Mouse (Mus musculus): ENCODE data around the gene Polh. TPM values are rescaled to one million over a fixed set of nuclear protein-coding genes. Genes with fewer than 3 reads are reported as not detected.
A peak's percentile ranks its signal among the peaks of the same experiment; 100 is the strongest.

The Polh gene
- 0.24 and 0.27 TPM in 2 replicates for polyA plus RNA-seq (2012)

- no peak for TF ChIP-seq TAL1 (IDR thresholded peaks at IDR 0.05; ENCODE audit: low read length)
- peak; percentile 93 for TF ChIP-seq GATA1 (IDR thresholded peaks at IDR 0.05; ENCODE audit: low read length)
- Histone ChIP-seq H3K9me3 (ENCODE audit: control insufficient read depth, low read length) (no peaks in the 10 kb centered on the region), H3K4me1 (ENCODE audit: control insufficient read depth) (peaks cover 46% of the 10 kb centered on the region), H3K4me3 (replicated peaks) (peak within 1 kb of the TSS; percentile 95), H3K36me3 (ENCODE audit: control insufficient read depth) (peaks cover 64% of the 10 kb centered on the region), H3K27me3 (ENCODE audit: control insufficient read depth) (no peaks in the 10 kb centered on the region)
Measured at GRCm38 (mm10) chr17:46202421-46203071, at the start of gene Polh, which contains the start of gene Xpo5. Gene Polh (minus strand): TSS chr17:46202645. Gene Xpo5 (plus strand): TSS chr17:46202782.

GRCm38 (mm10) chr17:46251174-46251573 is 48.7 kb upstream of the Polh start:
- Histone ChIP-seq H3K27me3 (ENCODE audit: control insufficient read depth) (peaks cover 34% of the 10 kb centered on the region), H3K4me1 (ENCODE audit: control insufficient read depth) (peaks cover 53% of the 10 kb centered on the region), H3K4me3 (replicated peaks) (no peak overlapping the region), H3K36me3 (ENCODE audit: control insufficient read depth) (peaks cover 50% of the 10 kb centered on the region), H3K9me3 (ENCODE audit: control insufficient read depth, low read length) (no peaks in the 10 kb centered on the region; the same call in 1 of the 2 replicates)
- TF ChIP-seq TAL1 (IDR thresholded peaks at IDR 0.05; ENCODE audit: low read length) (no peak), GATA1 (IDR thresholded peaks at IDR 0.05; ENCODE audit: low read length) (no peak)

DNA sequence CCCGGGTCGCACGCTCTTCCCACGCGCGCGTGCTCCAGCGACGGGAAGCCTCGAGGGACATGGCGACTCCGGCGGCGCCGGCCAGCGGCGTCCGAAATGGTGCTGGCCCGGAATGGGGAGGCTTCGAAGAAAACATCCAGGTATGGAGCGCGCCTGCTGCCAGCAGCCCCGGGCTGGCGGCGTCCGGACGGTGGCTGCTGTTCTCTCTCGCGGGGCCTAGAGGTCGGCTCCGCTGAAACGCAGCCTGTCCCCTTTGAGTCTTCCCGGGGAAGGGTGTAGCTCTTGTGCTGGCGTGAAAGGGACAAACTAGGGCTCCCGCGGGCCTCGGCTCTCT is 45.7 kb upstream of the Polh start:
- Histone ChIP-seq H3K4me1 (ENCODE audit: control insufficient read depth) (peaks cover 46% of the 10 kb centered on the region), H3K9me3 (ENCODE audit: control insufficient read depth, low read length) (no peaks in the 10 kb centered on the region), H3K27me3 (ENCODE audit: control insufficient read depth) (peaks cover 4% of the 10 kb centered on the region), H3K4me3 (replicated peaks) (peak overlapping the region; percentile 67), H3K36me3 (ENCODE audit: control insufficient read depth) (peaks cover 81% of the 10 kb centered on the region)
- TF ChIP-seq TAL1 (IDR thresholded peaks at IDR 0.05; ENCODE audit: low read length) (no peak), GATA1 (IDR thresholded peaks at IDR 0.05; ENCODE audit: low read length) (no peak)

GRCm38 (mm10) chr17:46247512-46248188 is 45.2 kb upstream of the Polh start, which contains the start of the genes Polr1c and Yipf3:
Gene Polr1c (minus strand): TSS chr17:46248054.
Gene Yipf3 (plus strand): TSS chr17:46248080.
- Histone ChIP-seq H3K36me3 (ENCODE audit: control insufficient read depth) (peaks cover 84% of the 10 kb centered on the region), H3K4me3 (replicated peaks) (peak within 1 kb of the TSS; percentile 67), H3K4me1 (ENCODE audit: control insufficient read depth) (peaks cover 41% of the 10 kb centered on the region), H3K9me3 (ENCODE audit: control insufficient read depth, low read length) (no peaks in the 10 kb centered on the region), H3K27me3 (ENCODE audit: control insufficient read depth) (no peaks in the 10 kb centered on the region)
- TF ChIP-seq TAL1 (IDR thresholded peaks at IDR 0.05; ENCODE audit: low read length) (no peak), GATA1 (IDR thresholded peaks at IDR 0.05; ENCODE audit: low read length) (no peak)

- H3K9me3 ChIP-seq (ENCODE audit: control insufficient read depth, low read length), result no peaks in the 10 kb centered on the region
- peaks cover 81% of the 10 kb centered on the region for H3K36me3 ChIP-seq (ENCODE audit: control insufficient read depth)
- no peak overlapping the region for H3K4me3 ChIP-seq (replicated peaks)
- no peaks in the 10 kb centered on the region for H3K27me3 ChIP-seq (ENCODE audit: control insufficient read depth)
- peaks cover 34% of the 10 kb centered on the region for H3K4me1 ChIP-seq (ENCODE audit: control insufficient read depth)
- no peak for TF ChIP-seq GATA1 (IDR thresholded peaks at IDR 0.05; ENCODE audit: low read length)
- no peak for TF ChIP-seq TAL1 (IDR thresholded peaks at IDR 0.05; ENCODE audit: low read length)
Measured at GRCm38 (mm10) chr17:46244579-46244978, 42.1 kb upstream of the Polh start.

GRCm38 (mm10) chr17:46243624-46244023 is 41.2 kb upstream of the Polh start:
- Histone ChIP-seq H3K4me3 (replicated peaks) (no peak overlapping the region), H3K27me3 (ENCODE audit: control insufficient read depth) (no peaks in the 10 kb centered on the region), H3K9me3 (ENCODE audit: control insufficient read depth, low read length) (no peaks in the 10 kb centered on the region), H3K36me3 (ENCODE audit: control insufficient read depth) (peaks cover 81% of the 10 kb centered on the region), H3K4me1 (ENCODE audit: control insufficient read depth) (peaks cover 25% of the 10 kb centered on the region)
- no peak for TF ChIP-seq GATA1 (IDR thresholded peaks at IDR 0.05; ENCODE audit: low read length)
- TF ChIP-seq TAL1 (IDR thresholded peaks at IDR 0.05; ENCODE audit: low read length), result no peak

- H3K4me1 ChIP-seq (ENCODE audit: control insufficient read depth), result peaks cover 23% of the 10 kb centered on the region
- no peak overlapping the region for H3K4me3 ChIP-seq (replicated peaks)
- H3K36me3 ChIP-seq (ENCODE audit: control insufficient read depth), result peaks cover 87% of the 10 kb centered on the region
Measured at GRCm38 (mm10) chr17:46242993-46243392, 40.5 kb upstream of the Polh start.

DNA sequence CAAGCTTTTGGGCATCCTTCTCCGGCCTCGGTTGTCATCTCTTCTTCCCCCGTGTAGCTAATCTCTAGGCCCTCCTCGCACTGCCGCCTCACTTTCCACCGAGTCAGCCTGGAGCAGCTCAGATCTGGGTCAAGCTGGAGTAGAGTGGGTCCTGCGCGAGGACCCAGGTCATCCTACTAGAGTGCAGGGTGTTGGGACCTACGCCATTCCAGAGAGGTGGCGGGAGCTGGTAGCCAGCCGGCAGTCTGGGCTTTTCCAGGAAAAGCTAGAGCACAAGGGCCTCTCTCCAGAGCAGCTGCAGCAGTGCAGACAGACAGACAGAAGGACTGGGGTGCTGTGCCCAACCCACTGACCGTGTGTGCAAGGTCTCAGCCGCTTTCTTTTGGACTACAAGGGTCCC is 39.8 kb upstream of the Polh start:
- peaks cover 93% of the 10 kb centered on the region for H3K36me3 ChIP-seq (ENCODE audit: control insufficient read depth)
- peaks cover 24% of the 10 kb centered on the region for H3K4me1 ChIP-seq (ENCODE audit: control insufficient read depth)
- H3K27me3 ChIP-seq (ENCODE audit: control insufficient read depth), result no peaks in the 10 kb centered on the region
- TF ChIP-seq GATA1 (IDR thresholded peaks at IDR 0.05; ENCODE audit: low read length) (no peak), TAL1 (IDR thresholded peaks at IDR 0.05; ENCODE audit: low read length) (no peak)
- H3K4me3 ChIP-seq (replicated peaks), result no peak overlapping the region
- H3K9me3 ChIP-seq (ENCODE audit: control insufficient read depth, low read length), result no peaks in the 10 kb centered on the region

More at GRCm38 (mm10) chr17:46242993-46243392, 40.5 kb upstream of the Polh start:
- TF ChIP-seq TAL1 (IDR thresholded peaks at IDR 0.05; ENCODE audit: low read length), result no peak
- no peak for TF ChIP-seq GATA1 (IDR thresholded peaks at IDR 0.05; ENCODE audit: low read length)
- H3K9me3 ChIP-seq (ENCODE audit: control insufficient read depth, low read length), result no peaks in the 10 kb centered on the region
- H3K27me3 ChIP-seq (ENCODE audit: control insufficient read depth), result no peaks in the 10 kb centered on the region

DNA sequence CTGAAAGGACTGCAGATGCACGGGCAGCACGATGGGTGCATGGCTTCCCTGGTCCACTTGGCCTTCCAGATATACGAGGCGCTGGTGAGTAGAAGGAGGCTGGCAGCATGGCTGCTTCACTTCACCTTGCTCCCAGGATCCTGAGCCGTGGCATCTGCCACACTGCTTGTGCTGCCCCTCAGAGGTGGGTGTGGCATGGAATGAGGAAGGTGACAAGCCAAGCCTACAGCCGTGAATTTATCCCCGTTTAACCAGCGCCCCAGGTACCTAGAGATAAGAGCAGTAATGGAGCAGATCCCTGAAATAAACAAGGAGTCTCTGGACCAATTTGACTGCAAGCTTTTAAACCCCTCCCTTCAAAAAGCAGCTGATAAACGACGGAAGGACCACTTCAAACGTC is 39.0 kb upstream of the Polh start:
- Histone ChIP-seq H3K9me3 (ENCODE audit: control insufficient read depth, low read length) (no peaks in the 10 kb centered on the region), H3K36me3 (ENCODE audit: control insufficient read depth) (peaks cover 96% of the 10 kb centered on the region), H3K27me3 (ENCODE audit: control insufficient read depth) (no peaks in the 10 kb centered on the region), H3K4me3 (replicated peaks) (no peak overlapping the region), H3K4me1 (ENCODE audit: control insufficient read depth) (peaks cover 24% of the 10 kb centered on the region)
- TF ChIP-seq GATA1 (IDR thresholded peaks at IDR 0.05; ENCODE audit: low read length) (no peak), TAL1 (IDR thresholded peaks at IDR 0.05; ENCODE audit: low read length) (no peak)
